Mouse (Mus musculus): ENCODE measurements around the gene Trip10.

Trip10 gene

DNA sequence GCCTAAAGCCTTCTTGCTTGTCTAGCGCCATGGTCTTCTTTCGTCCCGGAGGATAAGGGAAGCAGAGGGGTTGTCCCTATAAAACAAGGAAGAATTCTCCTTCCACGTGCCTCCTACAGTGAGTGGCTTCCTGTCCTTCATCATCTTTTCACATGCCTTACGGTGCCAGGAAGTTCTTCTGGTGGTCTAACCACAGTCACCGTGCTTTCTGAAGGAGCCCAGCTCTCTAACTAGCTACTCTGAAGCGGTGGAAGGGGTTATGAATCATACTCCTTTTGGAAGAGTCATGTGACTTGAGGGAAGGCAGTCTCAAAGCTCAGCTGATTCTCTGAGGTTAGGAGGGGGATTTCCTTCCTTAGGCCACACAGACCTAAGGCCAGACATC is 41.4 kb downstream of the Trip10 start:
- no peak for TF ChIP-seq GATA4 (IDR thresholded peaks at IDR 0.05; ENCODE audit: insufficient replicate concordance, low read length)

DNA sequence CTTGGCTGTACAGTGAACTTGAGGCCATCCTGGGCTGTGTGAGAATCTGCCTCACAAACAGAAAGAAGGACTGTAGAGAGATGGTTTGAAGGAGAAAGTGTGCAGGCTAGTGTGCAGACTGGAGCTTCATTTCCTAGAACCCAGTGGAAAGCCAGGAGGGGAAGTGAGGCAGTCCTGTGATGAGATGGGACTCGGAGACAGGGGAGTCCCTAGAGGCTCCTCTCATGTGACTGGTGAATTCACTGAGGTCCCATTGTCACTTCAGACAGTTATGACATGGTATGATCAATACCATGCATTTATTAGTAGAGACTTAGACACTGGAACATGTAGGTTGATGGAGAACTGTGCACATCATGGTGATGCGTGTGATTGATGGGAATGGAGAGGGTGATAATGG is 43.0 kb downstream of the Trip10 start:
- TF ChIP-seq GATA4 (IDR thresholded peaks at IDR 0.05; ENCODE audit: insufficient replicate concordance, low read length), result no peak

DNA sequence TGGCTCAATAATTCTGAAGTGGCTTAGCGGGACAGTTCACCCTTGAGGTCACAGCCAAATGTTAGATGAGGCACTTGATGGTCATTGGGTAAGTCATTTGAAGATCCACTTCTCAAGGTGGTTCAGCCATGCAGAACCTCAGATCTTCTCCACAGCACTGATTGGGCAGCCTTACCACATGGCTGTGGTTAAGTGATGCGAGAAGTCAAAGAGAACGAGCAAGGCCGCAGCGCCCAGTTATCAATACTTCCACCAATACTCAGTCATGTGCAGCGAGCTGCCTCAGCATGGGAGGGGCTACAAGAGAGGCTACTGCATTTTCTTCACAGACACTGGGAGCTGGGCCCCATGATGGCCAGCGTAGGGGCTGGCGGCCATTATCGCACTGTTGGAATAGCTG is 43.7 kb downstream of the Trip10 start:
- TF ChIP-seq GATA4 (IDR thresholded peaks at IDR 0.05; ENCODE audit: insufficient replicate concordance, low read length), result no peak

DNA sequence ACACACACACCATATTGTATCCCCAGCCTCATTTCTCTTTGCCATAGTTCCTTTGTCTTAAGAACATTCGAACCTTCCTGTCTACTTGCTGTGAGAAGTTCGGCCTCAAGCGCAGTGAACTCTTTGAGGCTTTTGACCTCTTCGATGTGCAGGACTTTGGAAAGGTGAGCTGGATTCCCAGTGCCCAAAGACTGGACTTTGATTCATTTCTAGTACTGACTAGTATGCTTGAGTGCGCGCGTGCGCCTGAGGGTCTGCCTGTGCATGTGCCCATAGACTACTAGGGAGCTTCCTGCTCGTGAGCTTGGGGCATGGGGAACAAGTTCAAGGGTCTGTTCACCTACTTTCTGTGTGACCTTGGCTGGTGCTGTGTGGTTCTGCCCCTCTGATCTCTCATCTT is 46.7 kb downstream of the Trip10 start:
- TF ChIP-seq GATA4 (IDR thresholded peaks at IDR 0.05; ENCODE audit: insufficient replicate concordance, low read length), result no peak

DNA sequence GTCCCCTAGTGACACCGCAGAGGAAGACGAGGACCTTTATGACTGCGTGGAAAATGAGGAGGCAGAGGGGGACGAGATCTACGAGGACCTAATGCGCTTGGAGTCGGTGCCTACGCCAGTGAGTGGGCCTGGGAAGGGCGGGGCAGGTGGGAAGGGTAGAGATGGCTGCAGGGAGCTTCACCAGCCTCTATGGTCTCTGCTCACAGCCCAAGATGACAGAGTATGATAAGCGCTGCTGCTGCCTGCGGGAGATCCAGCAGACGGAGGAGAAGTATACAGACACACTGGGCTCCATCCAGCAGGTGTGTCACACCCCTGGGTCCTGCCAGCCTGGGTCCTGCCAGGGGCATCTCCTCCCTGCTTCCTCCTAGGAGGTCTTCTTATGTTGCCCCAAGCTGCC is 47.8 kb downstream of the Trip10 start:
- TF ChIP-seq GATA4 (IDR thresholded peaks at IDR 0.05; ENCODE audit: insufficient replicate concordance, low read length), result no peak

DNA sequence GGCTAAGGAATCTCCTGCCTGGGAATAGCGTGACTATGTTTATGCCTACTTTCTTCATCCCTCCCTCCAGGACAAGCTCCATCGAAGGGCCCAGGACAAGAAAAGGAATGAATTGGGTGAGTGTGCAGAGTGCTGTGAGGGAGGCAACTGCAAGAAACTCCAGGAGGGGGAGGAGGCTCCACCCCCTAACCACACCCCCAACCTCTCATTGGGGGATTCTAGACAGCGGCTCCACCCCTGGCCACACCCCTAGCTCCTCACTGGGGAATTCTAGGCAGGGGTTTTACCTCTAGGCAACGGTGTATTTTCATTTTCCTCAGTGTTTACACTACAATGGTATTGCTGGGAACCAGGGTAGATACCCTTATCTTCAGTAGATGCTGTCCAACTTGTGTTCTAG is 56.3 kb downstream of the Trip10 start:
- TF ChIP-seq GATA4 (IDR thresholded peaks at IDR 0.05; ENCODE audit: insufficient replicate concordance, low read length), result no peak

DNA sequence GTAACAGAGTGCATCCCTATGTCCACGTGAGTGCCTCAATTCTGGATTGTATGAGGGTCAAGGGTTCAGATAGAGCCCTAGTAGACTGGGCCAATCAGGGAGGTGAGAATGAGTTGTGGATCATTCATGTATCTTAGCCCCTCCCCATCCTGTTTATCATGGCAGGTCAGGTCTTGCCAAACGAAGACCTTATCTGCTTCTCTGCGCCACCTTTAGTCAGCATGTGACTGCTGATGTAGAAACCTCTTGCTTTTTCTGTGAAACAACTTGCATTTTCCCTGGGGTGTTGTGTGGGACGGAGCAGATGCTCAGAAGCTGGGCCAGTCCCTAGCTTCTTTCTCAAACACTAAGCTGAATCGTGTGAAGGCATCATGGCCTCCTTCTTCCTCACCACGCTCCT is 57.8 kb downstream of the Trip10 start:
- no peak for TF ChIP-seq GATA4 (IDR thresholded peaks at IDR 0.05; ENCODE audit: insufficient replicate concordance, low read length)

DNA sequence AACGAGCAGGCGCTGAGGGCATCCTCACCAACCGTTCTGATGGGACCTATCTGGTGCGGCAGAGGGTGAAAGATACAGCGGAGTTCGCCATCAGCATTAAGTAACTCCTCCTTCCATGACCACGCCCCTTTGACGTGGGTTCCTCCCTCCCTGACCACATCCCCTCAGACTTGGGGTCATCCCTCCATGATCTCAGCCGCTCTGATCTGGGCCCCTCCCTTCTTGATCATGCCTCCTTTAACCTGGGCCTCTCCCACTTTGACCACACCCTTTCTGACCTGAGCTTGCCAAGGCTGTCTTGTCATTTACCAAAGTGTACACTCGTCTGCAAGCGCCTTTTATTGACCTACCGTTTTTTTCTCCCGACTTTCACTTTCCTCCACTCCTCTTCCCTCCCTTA is 62.5 kb downstream of the Trip10 start:
- no peak for TF ChIP-seq GATA4 (IDR thresholded peaks at IDR 0.05; ENCODE audit: insufficient replicate concordance, low read length)
